Mouse (Mus musculus): ENCODE data around the gene Hnf1b.

Hnf1b gene

DNA sequence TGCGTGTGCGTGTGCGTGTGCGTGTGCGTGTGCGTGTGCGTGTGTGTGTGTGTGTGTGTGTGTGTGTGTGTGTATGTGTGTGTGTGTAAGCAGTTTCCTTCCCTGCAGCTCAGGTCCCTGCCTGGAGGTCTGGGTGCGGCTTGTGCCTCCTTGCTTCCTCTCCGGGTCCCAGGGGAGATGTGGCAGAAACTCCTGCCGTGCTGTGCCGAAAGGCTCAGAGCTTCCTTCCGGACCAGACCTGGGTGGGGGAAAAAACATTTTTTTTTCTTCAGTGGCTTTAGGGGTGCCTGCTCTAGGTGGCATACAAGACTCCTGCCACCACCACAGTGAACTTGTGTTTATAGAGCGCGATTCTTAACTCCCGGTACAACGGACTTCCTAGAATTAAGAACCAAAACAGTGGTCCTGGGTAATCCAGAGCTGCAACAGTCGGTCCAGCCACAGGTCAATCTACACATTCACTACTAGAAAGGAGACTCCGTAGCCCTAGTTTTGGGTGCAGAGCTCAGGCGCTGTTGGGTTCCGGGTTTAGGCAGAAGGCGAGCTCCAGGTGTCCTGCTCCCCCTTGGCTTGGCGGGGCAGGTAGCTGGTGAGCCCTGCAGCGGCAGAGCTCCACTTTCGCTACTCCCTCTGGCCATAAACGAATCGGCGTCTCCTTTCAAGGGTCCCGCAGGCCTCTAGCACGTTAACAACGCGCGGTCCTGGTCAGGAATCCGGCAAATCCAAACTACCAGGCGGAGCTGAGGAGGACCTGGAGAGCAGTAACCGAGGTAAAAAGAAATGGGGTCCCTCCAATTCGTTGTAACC lies at the start of gene Hnf1b:
TSS of gene Hnf1b (plus strand) at position 535 of the 807 bp plus-strand sequence.
- DNase-seq (ENCODE audit: extremely low spot score, low spot score): peak; percentile 54

DNA sequence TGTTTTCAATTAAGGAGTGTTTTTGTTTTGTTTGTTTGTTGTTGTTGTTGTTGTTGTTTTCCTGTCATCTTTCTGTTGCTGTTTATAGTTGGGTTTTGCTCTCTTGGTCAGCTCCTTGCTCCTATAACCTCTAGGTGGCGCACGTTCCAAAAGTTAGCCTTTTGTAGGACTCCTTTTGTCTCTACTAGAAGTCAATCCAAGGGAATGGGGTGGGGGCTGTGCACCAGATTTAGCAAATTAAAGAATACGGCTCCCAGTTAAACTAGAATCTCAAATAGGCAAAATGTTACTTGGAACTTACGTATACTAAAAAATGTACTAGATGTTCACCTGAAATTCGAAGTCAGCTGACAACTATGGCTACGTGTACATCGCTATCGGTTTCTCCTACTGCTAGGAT lies 47.7 kb upstream of the Hnf1b start:
- DNase-seq (ENCODE audit: extremely low spot score, low spot score): no peak

DNA sequence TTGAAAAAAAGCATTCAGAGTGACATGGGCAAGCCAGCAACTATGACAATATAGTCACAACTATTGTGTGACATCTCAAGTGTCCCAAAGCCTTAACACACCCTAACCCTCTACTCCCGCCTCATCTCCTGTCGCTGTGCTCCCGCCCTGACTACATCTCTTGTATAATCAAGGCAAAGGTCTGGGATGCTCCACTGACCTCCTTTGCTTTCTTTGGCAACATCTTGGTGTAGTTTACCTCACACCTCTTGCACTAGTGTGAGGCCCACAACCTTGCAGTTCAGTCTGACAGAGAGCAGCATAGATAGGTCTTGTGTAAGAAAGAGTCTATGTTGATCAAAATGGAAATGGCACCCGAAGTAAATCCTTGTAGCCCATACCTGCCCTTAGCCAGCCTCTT lies 47.3 kb upstream of the Hnf1b start:
- DNase-seq (ENCODE audit: extremely low spot score, low spot score): no peak

DNA sequence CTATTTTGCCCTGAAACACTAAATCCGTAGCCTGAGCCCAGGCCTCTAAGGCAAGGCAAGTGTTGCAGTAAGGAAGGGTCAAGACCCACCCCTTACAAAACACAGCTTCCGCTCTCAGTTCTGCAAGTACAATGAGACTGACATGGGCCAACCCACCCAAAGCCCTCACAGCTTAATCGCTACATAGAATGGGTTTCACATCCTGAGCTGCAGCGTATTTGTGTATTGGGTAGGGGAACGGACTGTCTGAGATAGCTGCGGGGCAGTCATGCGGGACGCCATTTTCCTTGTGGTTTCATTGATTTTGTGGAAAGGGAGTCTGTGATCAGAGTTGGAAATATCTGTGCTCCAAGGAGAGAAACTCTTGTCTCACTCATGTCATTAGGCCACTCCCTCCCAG lies 39.4 kb upstream of the Hnf1b start:
- no peak for DNase-seq (ENCODE audit: extremely low spot score, low spot score)

DNA sequence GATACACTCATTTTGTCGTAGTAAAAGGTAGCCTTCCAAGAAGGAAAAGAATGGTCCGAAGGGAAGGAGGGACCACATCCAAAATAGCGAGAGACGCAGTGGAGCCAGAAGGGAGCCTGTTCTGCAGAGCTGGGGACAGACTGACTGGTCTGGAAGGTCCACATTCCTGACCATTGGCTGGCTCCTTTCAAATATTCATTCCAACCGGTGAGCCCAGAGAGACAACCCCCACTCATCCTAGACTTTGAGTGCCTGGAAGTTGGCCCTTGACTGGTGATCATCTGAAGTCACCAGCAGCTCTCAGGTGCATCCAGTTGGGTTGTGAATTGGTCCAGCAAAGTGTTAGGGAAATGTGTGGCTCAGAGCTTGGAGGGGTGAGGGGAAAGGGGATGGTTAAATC lies 34.7 kb upstream of the Hnf1b start:
- no peak for DNase-seq (ENCODE audit: extremely low spot score, low spot score)

DNA sequence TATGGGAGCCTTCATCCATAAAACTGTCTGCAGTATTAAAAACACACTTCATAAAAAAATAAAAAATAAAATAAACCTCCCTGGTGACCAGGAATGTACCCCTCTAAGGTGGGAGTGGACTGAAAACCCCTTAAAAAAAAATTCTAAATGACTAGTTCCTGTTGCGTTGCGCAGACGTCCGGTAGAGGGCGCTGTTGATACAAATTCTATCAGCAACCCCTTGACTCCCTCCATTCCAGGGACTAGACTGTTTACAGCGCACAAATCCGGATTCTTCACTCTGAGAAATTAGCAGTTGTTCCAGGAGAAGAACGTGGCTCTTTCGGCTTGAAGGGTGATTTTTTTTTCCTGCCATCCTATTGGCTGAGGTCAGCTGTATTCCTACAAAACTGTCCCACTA lies 34.2 kb upstream of the Hnf1b start:
- peak; percentile 59 for DNase-seq (ENCODE audit: extremely low spot score, low spot score)

DNA sequence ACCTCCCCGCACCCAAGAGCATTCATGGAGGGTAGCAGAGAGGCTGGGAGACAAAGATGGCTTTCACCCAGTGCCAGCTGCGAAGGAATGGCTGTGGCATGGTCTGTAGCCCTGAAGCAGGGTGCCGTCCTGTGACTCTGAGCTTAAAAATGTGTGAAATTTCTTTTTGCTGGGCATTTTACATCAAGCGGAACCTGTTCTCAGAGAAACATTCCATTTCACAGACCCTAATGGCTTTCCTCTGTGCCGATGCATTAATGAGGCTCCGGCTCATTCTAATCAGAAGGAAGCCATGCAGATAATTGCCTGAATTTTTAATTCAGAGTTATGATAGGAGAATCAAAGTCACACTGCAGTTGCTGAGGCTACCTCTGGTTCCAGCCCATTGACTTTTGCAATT lies 32.8 kb upstream of the Hnf1b start:
- no peak for DNase-seq (ENCODE audit: extremely low spot score, low spot score)

DNA sequence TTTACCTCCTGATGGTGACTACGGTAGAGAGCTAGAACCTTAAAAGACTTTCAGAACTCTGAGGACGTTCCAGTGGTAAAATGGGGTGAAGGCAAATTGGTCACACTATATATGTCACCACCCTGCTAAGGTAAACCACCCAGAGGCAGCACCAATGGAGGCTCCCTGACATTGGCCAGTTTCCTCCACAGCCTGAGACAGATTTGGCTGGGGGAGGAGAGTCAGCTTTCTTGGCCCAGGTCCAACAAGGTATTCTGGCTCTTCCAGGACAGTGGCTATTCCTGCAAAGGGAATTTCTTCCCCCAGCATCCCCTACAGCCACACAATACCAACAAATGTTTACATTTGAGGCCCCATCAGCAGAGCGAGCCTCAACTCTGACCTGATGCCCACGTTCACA lies 31.9 kb upstream of the Hnf1b start:
- DNase-seq (ENCODE audit: extremely low spot score, low spot score): no peak

DNA sequence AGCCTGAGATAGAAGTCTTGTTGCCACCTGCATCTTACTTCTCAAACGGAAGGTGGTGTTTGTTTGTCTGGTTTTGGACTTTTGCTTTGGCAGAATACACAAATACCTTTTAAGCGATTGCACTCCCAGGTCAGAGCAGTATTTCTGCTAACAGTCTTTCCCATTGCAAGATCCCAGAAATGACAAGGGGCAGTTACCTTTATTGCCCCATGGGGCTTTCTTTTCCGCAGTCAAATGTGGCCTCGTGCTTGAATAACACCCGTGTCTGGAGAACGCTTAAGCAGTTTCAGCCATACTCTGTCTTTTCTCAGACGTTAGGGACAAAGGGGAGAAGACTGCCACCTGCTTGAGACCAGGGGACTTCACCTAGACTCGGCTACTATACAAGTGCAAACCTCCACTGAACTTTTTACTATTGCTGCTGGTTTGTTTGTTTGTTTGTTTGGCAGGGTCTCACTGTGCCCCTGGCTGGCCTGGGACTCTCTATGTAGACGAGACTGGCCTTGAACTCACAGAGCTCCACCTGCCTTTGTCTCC lies 31.2 kb upstream of the Hnf1b start:
- DNase-seq (ENCODE audit: extremely low spot score, low spot score): no peak

DNA sequence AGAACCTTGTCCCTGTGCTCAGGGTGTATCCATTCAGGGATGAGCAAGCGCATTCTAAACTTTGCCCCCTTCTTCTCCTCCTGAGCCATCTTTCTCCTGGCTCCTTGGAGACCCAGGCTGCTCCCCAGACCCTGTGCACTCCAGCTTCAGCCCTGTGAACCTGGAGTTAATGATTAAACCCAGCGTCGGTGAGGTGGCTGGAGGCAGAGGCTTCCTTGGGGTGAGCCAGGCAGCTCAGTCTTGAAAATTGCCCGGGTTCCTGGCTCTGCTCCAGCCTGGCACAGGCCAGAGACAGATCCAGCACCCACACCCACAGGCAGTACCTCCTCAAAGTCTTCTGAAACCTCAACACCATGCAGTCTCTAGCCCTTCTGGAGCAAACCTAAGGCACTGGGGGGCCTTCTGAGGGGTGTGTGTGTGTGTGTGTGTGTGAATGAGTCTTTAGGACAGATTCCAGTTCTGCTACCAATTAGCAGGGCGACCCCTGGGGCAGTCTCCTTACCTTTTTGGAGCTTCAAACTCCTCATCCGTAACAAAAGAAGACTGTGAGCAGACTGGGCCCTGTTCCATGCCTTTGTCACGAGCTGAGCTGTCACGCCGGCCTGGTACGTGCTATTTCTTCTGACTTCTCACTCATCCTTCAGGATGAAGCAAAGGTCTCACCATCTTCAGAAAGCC lies 29.9 kb upstream of the Hnf1b start:
- no peak for DNase-seq (ENCODE audit: extremely low spot score, low spot score)

DNA sequence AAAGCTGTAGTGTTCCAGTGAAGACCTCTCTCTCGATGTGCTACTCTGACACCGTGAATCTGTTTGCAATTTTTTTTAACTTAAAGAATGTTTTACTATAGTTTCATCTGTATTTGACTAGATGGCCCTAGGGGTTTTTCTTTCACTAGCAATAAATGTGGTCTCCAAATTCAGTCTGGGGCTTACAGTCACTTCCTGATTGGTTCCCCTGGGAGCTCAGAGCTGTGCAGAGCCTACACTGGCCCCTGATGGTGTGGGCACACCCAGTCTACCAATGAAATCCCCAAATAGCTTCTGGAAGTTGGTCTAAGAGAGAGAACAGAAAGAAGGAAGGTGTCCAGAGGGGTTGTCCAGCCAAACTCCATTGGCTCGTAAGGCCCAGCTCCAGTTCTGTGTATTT lies 23.7 kb upstream of the Hnf1b start:
- DNase-seq (ENCODE audit: extremely low spot score, low spot score): no peak

DNA sequence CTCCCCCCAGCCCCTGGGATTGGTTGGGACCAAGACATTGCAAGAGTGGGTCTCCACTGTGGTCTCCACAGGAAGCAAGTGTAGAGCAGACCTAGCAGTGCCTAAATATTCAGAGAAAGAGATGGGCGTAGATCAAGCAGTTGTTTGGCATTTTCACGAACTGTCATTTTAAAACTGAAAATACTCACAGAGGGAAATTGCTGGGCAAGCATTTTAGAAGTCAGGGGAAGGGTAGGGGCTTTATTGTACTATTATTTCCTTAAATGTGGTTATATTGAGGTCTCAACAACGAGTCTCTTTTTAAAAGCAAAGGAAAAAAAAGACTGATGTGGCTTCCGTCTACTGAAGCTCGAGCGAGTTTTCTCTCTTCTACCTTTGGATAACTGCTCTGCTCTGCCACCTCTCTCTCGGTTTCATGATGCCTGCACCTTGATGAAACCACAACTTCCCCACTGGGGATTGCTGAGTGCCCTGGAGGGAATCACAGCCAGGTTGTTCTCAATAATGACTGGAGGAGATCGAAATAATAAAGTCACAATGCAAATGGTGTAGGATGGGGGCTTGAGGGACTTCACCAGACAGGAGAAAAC lies 21.2 kb upstream of the Hnf1b start:
- no peak for DNase-seq (ENCODE audit: extremely low spot score, low spot score)

DNA sequence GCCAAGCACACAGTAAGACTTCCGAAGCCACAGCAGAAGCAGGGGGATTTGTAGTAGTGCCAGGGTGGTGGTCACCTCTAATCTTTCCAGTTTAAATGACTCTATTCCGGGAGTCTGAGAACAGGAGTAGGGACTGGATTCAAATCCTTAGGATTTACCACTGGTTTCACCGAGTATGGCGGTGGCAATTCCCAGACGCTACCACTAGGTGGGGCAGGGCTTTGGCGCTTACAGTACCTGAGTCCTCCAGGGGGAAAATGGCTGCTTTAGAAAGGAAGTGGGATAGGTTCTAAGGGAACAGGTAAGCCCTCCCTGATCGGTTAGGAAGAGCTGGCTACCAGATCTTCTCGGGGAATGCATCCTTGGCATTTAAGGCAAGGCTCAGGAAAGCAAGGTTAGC lies 17.5 kb upstream of the Hnf1b start:
- peak; percentile 45 for DNase-seq (ENCODE audit: extremely low spot score, low spot score)

DNA sequence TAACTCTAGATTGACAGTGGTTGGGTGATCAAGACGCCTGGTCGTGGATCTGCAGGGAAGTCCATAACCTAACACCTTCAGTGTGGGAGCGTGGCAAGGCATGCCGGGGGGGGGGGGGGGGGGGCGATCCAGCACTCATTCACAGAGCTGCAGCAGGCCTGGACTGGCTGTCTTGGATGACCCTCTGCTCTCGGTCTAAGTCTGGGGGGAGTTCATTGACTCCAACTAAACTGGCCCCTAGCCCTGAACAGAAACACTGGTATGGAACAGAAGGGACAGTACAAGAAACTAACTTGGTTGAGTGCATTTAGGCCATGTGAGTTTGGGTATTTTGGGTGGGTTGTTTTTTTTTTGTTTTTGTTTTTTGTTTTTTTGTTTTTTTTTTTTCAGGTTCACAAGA lies 16.3 kb upstream of the Hnf1b start:
- no peak for DNase-seq (ENCODE audit: extremely low spot score, low spot score)

DNA sequence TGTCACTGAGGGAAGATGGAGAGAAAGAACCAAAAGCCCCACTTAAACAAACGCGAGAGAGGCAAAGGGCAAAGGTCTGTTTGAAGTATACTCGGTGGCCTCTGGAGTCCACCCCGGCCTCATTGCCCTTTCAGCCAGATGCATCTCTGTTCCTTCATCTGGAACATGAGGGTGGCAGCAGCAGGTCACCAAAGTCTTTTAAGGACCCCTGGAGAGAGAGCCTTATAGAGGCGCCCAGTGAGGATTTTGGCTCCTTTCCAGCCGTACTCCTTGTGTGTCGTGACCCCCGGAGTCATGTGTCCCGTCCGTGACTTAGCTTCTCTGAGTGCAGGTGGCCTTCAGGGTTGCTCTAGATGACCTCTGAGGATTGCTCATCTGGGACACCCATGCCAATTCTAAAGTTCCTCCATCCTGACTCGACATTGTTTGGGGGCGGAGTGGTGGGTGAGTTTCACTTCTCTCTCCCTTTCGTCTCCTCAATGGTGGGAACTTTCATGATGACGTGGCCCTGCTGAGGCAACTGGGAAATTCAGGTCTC lies 15.8 kb upstream of the Hnf1b start:
- DNase-seq (ENCODE audit: extremely low spot score, low spot score): no peak

DNA sequence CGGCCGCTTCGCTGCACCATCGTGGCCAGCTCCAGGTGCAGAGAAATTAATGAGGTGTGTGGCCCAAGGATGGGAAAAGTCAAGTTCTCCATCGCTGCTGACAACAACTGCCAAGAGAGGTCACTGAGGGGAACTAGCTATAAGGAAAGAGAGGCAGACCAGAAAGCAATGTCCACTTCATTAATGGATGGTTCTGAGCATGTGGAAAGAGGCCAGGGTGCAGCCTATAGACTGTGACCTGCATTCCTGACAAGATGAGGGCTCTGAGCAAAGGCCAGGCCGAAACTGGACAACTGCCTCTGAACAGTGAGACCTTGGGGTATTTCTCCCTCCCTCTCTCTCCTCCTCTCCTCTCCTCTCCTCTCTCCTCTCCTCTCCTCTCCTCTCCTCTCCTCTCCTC lies 10.4 kb upstream of the Hnf1b start:
- DNase-seq (ENCODE audit: extremely low spot score, low spot score): no peak

DNA sequence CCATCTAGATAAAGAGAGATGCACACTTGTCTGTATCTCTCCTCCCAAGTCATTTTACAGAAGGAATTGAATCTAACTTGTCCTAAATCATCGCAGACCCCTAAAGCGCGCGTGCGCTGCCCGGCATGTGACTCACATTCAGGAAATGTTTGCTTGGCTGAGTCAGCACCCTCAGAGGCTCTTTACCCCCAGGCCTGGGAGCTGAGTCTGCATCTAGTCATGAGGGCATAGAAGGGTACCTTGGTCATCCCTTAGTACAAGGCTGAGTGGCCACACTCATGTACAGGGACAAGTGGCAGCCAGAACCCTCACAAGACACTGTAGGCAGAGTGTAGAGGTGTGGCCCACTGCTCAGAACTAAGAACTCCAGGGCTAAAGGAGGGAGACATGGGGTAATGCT lies 6.3 kb upstream of the Hnf1b start:
- no peak for DNase-seq (ENCODE audit: extremely low spot score, low spot score)

DNA sequence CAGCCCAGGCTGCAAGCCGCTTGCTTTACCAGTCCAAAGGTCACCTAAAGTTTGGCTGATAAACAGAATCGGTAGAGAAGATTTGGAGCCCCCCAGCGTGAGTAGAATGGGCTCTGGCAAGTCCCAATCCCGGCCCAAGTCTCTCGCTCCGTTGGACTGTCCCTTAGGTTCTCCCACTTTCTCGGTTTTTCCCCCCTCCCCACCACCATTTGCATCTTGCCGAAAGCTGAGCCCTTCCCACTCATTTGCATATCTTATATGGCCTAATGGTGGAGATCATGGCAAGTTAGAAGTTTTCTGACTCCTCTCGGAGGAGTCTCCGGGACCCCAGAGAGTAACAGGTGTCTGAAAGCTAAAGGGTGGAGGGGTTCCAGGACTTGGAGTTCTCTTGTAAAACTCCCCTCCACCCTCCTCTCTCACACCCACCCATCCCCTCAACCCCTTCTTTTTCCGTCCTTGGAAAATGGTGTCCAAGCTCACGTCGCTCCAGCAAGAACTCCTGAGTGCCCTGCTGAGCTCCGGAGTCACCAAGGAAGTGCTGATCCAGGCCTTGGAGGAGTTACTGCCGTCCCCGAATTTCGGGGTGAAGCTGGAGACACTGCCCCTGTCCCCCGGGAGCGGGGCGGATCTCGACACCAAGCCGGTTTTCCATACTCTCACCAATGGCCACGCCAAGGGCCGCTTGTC lies 866 bp downstream of the Hnf1b start:
- DNase-seq (ENCODE audit: extremely low spot score, low spot score): peak; percentile 48

DNA sequence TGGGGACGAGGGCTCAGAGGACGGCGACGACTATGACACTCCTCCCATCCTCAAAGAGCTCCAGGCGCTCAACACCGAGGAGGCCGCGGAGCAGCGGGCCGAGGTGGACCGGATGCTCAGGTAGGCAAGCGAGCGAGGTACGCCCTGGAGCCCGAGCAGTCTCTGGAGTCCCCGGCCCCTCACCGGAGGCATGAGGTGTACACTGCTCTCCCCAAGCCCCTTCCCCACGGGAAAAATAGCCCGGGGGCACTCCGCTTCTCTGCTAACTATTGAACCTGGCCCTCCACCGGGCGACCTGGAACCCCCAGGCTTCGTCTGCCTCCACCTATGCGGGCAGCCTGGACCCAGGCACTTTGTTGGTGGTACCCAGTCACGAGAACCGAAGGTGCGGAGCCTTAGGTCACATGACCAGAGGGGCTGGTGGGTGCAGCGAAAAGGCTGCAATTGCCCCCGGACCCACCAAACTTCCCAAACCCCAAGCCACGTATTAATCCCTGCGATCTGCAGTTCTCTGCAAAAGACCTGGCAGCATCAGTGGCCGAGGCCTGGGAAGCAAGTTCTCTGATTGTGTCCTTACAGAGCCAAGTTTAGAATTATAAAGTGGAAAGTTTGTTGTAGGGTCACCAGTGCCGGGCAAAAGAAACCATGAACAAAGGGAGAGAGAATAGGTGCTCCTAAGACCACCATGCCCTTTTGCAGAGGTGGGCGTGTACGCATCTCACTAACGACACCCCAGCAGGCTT lies 1.6 kb downstream of the Hnf1b start:
- DNase-seq (ENCODE audit: extremely low spot score, low spot score): peak; percentile 66

DNA sequence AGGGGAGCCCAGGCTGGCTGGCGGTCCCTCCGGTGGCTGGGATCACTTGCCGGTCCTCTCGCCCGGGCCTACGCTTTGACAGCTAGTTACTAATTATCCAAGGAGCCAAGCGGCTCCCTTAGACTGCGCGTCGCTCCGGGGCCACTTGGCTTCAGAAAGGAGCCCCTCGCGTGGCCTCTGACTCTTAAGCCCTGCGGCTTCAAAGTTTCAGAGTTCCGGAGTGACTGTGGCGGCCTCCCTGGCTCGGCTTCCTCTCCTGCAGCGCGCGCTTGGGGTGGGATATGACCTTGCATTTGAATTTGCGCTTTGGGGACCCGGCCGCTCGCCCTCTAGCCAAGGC lies 2.1 kb downstream of the Hnf1b start:
- peak; percentile 66 for DNase-seq (ENCODE audit: extremely low spot score, low spot score)

Data from neural tube, embryonic 10.5 days (tissue).